Mouse (Mus musculus) cortical plate, adult 2 months (tissue): ENCODE results near the gene Ctdspl. TPM values are rescaled to one million over a fixed set of nuclear protein-coding genes. Genes with fewer than 3 reads are reported as not detected.

Experiments
- H3K27ac ChIP-seq: fragments of 200-500 bp; 2 replicates; pipeline ENCODE4 v1.5.1; 2012; ENCODE audit warnings: low read length, control low read depth, inconsistent platforms; ENCODE audit not compliant: insufficient read depth
- H3K4me1 ChIP-seq: fragments of 200-500 bp; 2 replicates; pipeline ENCODE4 v1.6.1; 2011; ENCODE audit warnings: low read length; ENCODE audit not compliant: control insufficient read depth, insufficient read depth
- H3K4me3 ChIP-seq: fragments of 200-500 bp; 2 replicates; pipeline ENCODE4 v1.5.1; 2011; ENCODE audit warnings: mild to moderate bottlenecking, low read length, control low read depth; ENCODE audit not compliant: insufficient read depth
- CTCF ChIP-seq: fragments of 200-500 bp; IDR thresholded peaks from 2 replicates; pipeline ENCODE4 v1.5.1; 2011; ENCODE audit warnings: mild to moderate bottlenecking, control low read depth, low read length; ENCODE audit not compliant: insufficient read depth; ENCODE audit errors: extremely low read depth
- POLR2A ChIP-seq: fragments of 200-500 bp; IDR thresholded peaks from 2 replicates; pipeline ENCODE4 v1.6.1; 2011; ENCODE audit warnings: mild to moderate bottlenecking, low read length, control low read depth; ENCODE audit not compliant: insufficient read depth; ENCODE audit errors: extremely low read depth
- polyA plus RNA-seq: library from polyadenylated mRNA; depleted of rRNA; stranded (reverse); fragments of >200 nt; gene quantifications from 2 replicates; pipeline ENCODE4 v1.2.3, GENCODE M21; 2012

Ctdspl gene
- polyA plus RNA-seq, 1 experiment = 30.3 TPM

- Histone ChIP-seq H3K4me1 (peaks cover 18% of the 10 kb centered on the region), H3K27ac (no peak overlapping the region; the same call in 1 of the 2 replicates)
These were observed 14.4 kb downstream of the Ctdspl start for GRCm38 (mm10) chr9:118940591-118941207.

GRCm38 (mm10) chr9:118942030-118942429, 15.8 kb downstream of the Ctdspl start:
- TF ChIP-seq POLR2A (no peak), CTCF (no peak)
- no peak overlapping the region for H3K27ac ChIP-seq
- H3K4me3 ChIP-seq = no peak overlapping the region
- H3K4me1 ChIP-seq = peaks cover 14% of the 10 kb centered on the region

More at GRCm38 (mm10) chr9:118940591-118941207, 14.4 kb downstream of the Ctdspl start:
- H3K4me3 ChIP-seq = no peak overlapping the region
- TF ChIP-seq POLR2A (no peak), CTCF (no peak)

- Histone ChIP-seq H3K4me1 (peaks cover 12% of the 10 kb centered on the region), H3K4me3 (no peak overlapping the region), H3K27ac (no peak overlapping the region)
- TF ChIP-seq POLR2A (no peak), CTCF (no peak)
These were observed 17.7 kb downstream of the Ctdspl start for GRCm38 (mm10) chr9:118943941-118944340.

GRCm38 (mm10) chr9:118944388-118944787, 18.1 kb downstream of the Ctdspl start:
- no peak for TF ChIP-seq CTCF
- TF ChIP-seq POLR2A = no peak
- H3K27ac ChIP-seq = no peak overlapping the region

GRCm38 (mm10) chr9:118948486-118948885, 22.2 kb downstream of the Ctdspl start:
- H3K4me1 ChIP-seq = peaks cover 16% of the 10 kb centered on the region
- no peak overlapping the region for H3K4me3 ChIP-seq
- TF ChIP-seq POLR2A (no peak), CTCF (no peak)
- peak overlapping the region; percentile 61; the same call in 1 of the 2 replicates for H3K27ac ChIP-seq

More at GRCm38 (mm10) chr9:118944388-118944787, 18.1 kb downstream of the Ctdspl start:
- H3K4me1 ChIP-seq = peaks cover 15% of the 10 kb centered on the region
- H3K4me3 ChIP-seq = no peak overlapping the region

GRCm38 (mm10) chr9:118949124-118949523, 22.9 kb downstream of the Ctdspl start:
- Histone ChIP-seq H3K4me1 (peaks cover 17% of the 10 kb centered on the region), H3K27ac (peak overlapping the region; percentile 61; the same call in 1 of the 2 replicates), H3K4me3 (no peak overlapping the region)
- no peak for TF ChIP-seq CTCF
- no peak for TF ChIP-seq POLR2A

GRCm38 (mm10) chr9:118949654-118950053, 23.4 kb downstream of the Ctdspl start:
- no peak overlapping the region for H3K4me3 ChIP-seq
- H3K27ac ChIP-seq = 0 out of 2 replicates have a peak overlapping the region, but pooled peaks have one; percentile 6
- TF ChIP-seq POLR2A = no peak
- no peak for TF ChIP-seq CTCF
- H3K4me1 ChIP-seq = peaks cover 17% of the 10 kb centered on the region

- Histone ChIP-seq H3K4me3 (no peak overlapping the region), H3K4me1 (peaks cover 19% of the 10 kb centered on the region), H3K27ac (no peak overlapping the region)
- no peak for TF ChIP-seq POLR2A
- no peak for TF ChIP-seq CTCF
These were observed 23.8 kb downstream of the Ctdspl start for GRCm38 (mm10) chr9:118950061-118950460.

GRCm38 (mm10) chr9:118950751-118951150, 24.5 kb downstream of the Ctdspl start:
- TF ChIP-seq POLR2A (no peak), CTCF (no peak)
- H3K4me3 ChIP-seq = no peak overlapping the region
- 0 out of 2 replicates have a peak overlapping the region, but pooled peaks have one; percentile 33 for H3K27ac ChIP-seq
- peaks cover 19% of the 10 kb centered on the region for H3K4me1 ChIP-seq

- no peak overlapping the region for H3K4me3 ChIP-seq
- H3K27ac ChIP-seq = no peak overlapping the region
- no peak for TF ChIP-seq POLR2A
- no peak for TF ChIP-seq CTCF
- peaks cover 19% of the 10 kb centered on the region for H3K4me1 ChIP-seq
These were observed 25.1 kb downstream of the Ctdspl start for GRCm38 (mm10) chr9:118951381-118951780.

GRCm38 (mm10) chr9:118952180-118952579, 25.9 kb downstream of the Ctdspl start:
- TF ChIP-seq POLR2A = no peak
- no peak for TF ChIP-seq CTCF
- peaks cover 19% of the 10 kb centered on the region for H3K4me1 ChIP-seq
- no peak overlapping the region for H3K4me3 ChIP-seq
- peak overlapping the region; percentile 54; the same call in 1 of the 2 replicates for H3K27ac ChIP-seq
